Mouse (Mus musculus): ENCODE results near the gene Mbnl2.

DNA sequence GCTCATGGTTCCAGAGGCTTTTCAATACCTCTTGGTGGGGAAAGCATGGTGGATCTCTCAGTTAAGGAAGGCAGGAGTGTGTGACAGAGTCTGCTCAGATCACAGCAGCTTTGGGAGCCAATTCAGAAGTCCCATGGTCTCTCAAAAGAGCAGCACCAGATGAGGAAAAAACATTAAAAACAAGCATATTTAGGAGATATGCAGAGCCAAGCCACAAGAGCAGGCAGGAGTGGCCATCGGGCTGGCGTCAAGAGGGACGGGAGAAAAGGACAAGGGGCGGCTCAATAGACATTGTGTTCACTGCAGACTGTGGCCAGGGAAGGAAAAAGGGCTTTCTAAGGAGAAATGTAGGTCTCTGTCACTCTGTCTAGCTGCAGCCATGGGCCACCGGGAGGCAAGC is 40.3 kb downstream of the Mbnl2 start:
- TF ChIP-seq RAD21 (IDR thresholded peaks at IDR 0.05; ENCODE audit: low read depth, low read length) (no peak), EP300 (IDR thresholded peaks at IDR 0.05; ENCODE audit: low read length) (no peak), CHD1 (IDR thresholded peaks at IDR 0.05; ENCODE audit: low read depth, low read length) (no peak), HCFC1 (IDR thresholded peaks at IDR 0.05; ENCODE audit: low read depth, low read length) (no peak), CTCF (conservative IDR thresholded peaks at IDR 0.05 in 1 of 2, IDR thresholded peaks at IDR 0.05 in 1 of 2; ENCODE audit: low read depth in 2 of 2, low read length in 2 of 2) (no peak), NRF1 (IDR thresholded peaks at IDR 0.05; ENCODE audit: low read depth, low read length) (no peak), POLR2A (IDR thresholded peaks at IDR 0.05; ENCODE audit: low read depth, low read length) (no peak), RCOR1 (conservative IDR thresholded peaks at IDR 0.05; ENCODE audit: low read depth, low read length) (no peak), UBTF (IDR thresholded peaks at IDR 0.05; ENCODE audit: low read depth, low read length) (no peak), ZMIZ1 (IDR thresholded peaks at IDR 0.05; ENCODE audit: low read depth, low read length) (no peak), ETS1 (conservative IDR thresholded peaks at IDR 0.05; ENCODE audit: low read depth, low read length) (no peak), MXI1 (IDR thresholded peaks at IDR 0.05; ENCODE audit: low read depth, low read length) (no peak), GABPA (IDR thresholded peaks at IDR 0.05; ENCODE audit: insufficient replicate concordance, low read depth, low read length) (no peak), ZC3H11A (IDR thresholded peaks at IDR 0.05; ENCODE audit: low read depth, low read length) (no peak)

All from CH12.LX (cell line).